Mouse (Mus musculus): ENCODE results near the gene Map4k2. TPM values are rescaled to one million over a fixed set of nuclear protein-coding genes. Genes with fewer than 3 reads are reported as not detected.

Gene Map4k2
- polyA plus RNA-seq, 1 experiment: 10.7 TPM

- Histone ChIP-seq H3K4me1 (ENCODE audit: control insufficient read depth, insufficient read depth, low read length) (peaks cover 11% of the 10 kb centered on the region), H3K4me3 (ENCODE audit: low read depth, low read length) (no peak overlapping the region), H3K9me3 (replicated peaks; ENCODE audit: control insufficient read depth, insufficient read depth, low read length, poor library complexity, severe bottlenecking) (no peaks in the 10 kb centered on the region), H3K9ac (ENCODE audit: low read depth, poor library complexity, severe bottlenecking) (no peak overlapping the region), H3K27ac (ENCODE audit: insufficient read depth, low read length) (no peak overlapping the region), H3K27me3 (ENCODE audit: control insufficient read depth, insufficient read depth, low read length, poor library complexity, severe bottlenecking) (no peaks in the 10 kb centered on the region), H3K36me3 (ENCODE audit: control insufficient read depth, insufficient read depth, low read length, poor library complexity, severe bottlenecking) (peaks cover 19% of the 10 kb centered on the region)
- TF ChIP-seq EP300 (IDR thresholded peaks at IDR 0.05; ENCODE audit: insufficient read depth, low read depth, low read length) (no peak), POLR2A (IDR thresholded peaks at IDR 0.05; ENCODE audit: insufficient read depth, low read length) (no peak), CTCF (IDR thresholded peaks at IDR 0.05; ENCODE audit: low read depth, low read length) (no peak)
These were observed 41.9 kb upstream of the Map4k2 start for GRCm38 (mm10) chr19:6299003-6299402.

DNA sequence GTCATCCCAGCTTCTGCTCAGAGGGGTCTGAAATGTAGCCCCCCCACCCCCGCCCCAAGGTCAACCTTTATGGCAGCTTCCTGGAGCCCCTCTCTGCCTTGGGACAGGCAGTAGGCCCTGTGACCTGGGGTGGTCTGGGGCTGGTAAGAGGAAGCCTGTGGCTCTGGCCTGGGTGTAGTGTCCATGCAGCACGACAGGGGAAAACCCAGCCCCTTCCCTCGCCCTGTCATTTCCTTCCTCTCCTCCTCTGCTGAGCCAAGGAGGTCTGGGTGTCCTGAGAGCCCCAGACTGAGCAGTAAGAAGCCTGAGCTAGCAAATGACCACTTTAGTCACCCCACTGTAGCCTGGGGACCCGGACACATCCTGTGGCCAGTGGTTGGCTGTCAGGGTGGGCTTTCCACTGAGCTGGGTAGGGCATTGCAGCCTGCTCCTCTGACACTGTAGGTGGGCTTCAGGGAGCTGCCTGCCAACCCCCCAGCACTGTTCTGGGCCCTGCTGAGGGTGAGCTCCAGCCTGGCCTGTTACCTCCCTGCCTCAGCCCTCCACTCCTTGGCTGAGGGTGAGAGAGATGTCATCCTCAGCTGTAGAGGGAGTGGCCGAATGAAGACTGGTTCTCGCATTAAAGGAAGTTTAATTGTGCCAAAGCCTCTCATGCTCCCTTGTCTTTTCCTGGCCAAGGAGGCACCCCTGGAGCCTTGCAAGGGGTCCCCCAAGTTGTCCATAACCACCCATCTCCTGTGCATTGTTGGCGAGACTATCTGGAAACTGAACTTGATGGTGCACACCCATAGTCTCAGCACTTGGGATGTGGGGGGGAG is 41.3 kb upstream of the Map4k2 start:
- no peak overlapping the region for H3K4me3 ChIP-seq (ENCODE audit: low read depth, low read length)
- H3K27ac ChIP-seq (ENCODE audit: insufficient read depth, low read length): 0 out of 2 replicates have a peak overlapping the region, but pooled peaks have one; percentile 13
- H3K4me1 ChIP-seq (ENCODE audit: control insufficient read depth, insufficient read depth, low read length): peaks cover 11% of the 10 kb centered on the region
- no peaks in the 10 kb centered on the region for H3K9me3 ChIP-seq (replicated peaks; ENCODE audit: control insufficient read depth, insufficient read depth, low read length, poor library complexity, severe bottlenecking)
- TF ChIP-seq POLR2A (IDR thresholded peaks at IDR 0.05; ENCODE audit: insufficient read depth, low read length) (no peak), CTCF (IDR thresholded peaks at IDR 0.05; ENCODE audit: low read depth, low read length) (no peak), EP300 (IDR thresholded peaks at IDR 0.05; ENCODE audit: insufficient read depth, low read depth, low read length) (no peak)
- no peaks in the 10 kb centered on the region for H3K27me3 ChIP-seq (ENCODE audit: control insufficient read depth, insufficient read depth, low read length, poor library complexity, severe bottlenecking)
- peaks cover 19% of the 10 kb centered on the region for H3K36me3 ChIP-seq (ENCODE audit: control insufficient read depth, insufficient read depth, low read length, poor library complexity, severe bottlenecking)
- no peak overlapping the region for H3K9ac ChIP-seq (ENCODE audit: low read depth, poor library complexity, severe bottlenecking)

DNA sequence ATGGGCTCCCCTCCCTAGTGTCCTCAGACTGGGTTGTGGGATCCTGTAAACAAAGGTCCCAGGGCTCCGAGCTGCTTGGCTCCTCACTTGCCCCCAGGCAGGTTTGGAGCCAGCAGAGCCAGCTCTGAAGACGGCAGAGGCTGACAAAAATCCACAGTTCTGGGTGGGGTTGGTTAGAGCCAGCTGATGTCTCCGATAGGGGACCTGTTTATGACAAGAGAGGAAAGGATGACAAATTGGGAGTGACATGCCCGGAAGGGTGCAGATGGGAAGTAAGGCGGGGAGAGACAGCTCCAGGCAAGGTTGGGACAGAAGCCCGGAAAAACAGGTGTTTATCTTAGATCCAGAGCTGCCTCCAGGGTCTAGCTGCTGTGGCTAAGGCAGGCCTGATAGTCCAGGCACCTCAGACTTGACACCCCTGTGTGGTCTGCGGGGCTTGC is 40.5 kb upstream of the Map4k2 start:
- H3K9ac ChIP-seq (ENCODE audit: low read depth, poor library complexity, severe bottlenecking): no peak overlapping the region
- TF ChIP-seq EP300 (IDR thresholded peaks at IDR 0.05; ENCODE audit: insufficient read depth, low read depth, low read length): no peak; the same call in 1 of the 2 replicates
- TF ChIP-seq POLR2A (IDR thresholded peaks at IDR 0.05; ENCODE audit: insufficient read depth, low read length): no peak
- no peak for TF ChIP-seq CTCF (IDR thresholded peaks at IDR 0.05; ENCODE audit: low read depth, low read length)
- peaks cover 14% of the 10 kb centered on the region for H3K36me3 ChIP-seq (ENCODE audit: control insufficient read depth, insufficient read depth, low read length, poor library complexity, severe bottlenecking)
- H3K4me3 ChIP-seq (ENCODE audit: low read depth, low read length): no peak overlapping the region
- no peaks in the 10 kb centered on the region for H3K27me3 ChIP-seq (ENCODE audit: control insufficient read depth, insufficient read depth, low read length, poor library complexity, severe bottlenecking)
- no peaks in the 10 kb centered on the region for H3K9me3 ChIP-seq (replicated peaks; ENCODE audit: control insufficient read depth, insufficient read depth, low read length, poor library complexity, severe bottlenecking)
- peak overlapping the region; percentile 34; the same call in 1 of the 2 replicates for H3K27ac ChIP-seq (ENCODE audit: insufficient read depth, low read length)
- H3K4me1 ChIP-seq (ENCODE audit: control insufficient read depth, insufficient read depth, low read length): peaks cover 11% of the 10 kb centered on the region

DNA sequence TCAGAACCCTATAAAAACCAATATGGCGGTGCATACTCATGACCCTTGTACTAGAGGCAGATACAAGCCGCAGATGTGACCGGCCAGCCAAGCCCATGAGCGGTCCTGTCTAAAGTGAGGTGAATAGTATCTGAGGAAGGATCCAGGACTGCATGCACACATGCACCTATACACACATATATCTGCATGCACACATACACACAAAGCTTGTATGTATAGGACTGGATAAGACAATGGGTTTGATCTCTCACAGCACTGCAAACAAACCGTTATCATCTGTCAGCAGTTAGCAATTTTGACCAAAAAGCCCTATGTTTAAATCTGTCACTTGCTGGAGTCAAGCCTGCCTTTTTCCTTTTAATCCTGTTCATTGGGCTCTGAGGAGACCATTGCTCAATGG is 38.8 kb upstream of the Map4k2 start:
- TF ChIP-seq POLR2A (IDR thresholded peaks at IDR 0.05; ENCODE audit: insufficient read depth, low read length) (no peak), EP300 (IDR thresholded peaks at IDR 0.05; ENCODE audit: insufficient read depth, low read depth, low read length) (no peak), CTCF (IDR thresholded peaks at IDR 0.05; ENCODE audit: low read depth, low read length) (no peak)
- Histone ChIP-seq H3K9me3 (replicated peaks; ENCODE audit: control insufficient read depth, insufficient read depth, low read length, poor library complexity, severe bottlenecking) (no peaks in the 10 kb centered on the region), H3K36me3 (ENCODE audit: control insufficient read depth, insufficient read depth, low read length, poor library complexity, severe bottlenecking) (peaks cover 8% of the 10 kb centered on the region; the same call in 1 of the 2 replicates), H3K9ac (ENCODE audit: low read depth, poor library complexity, severe bottlenecking) (no peak overlapping the region), H3K4me1 (ENCODE audit: control insufficient read depth, insufficient read depth, low read length) (peaks cover 11% of the 10 kb centered on the region), H3K4me3 (ENCODE audit: low read depth, low read length) (no peak overlapping the region), H3K27me3 (ENCODE audit: control insufficient read depth, insufficient read depth, low read length, poor library complexity, severe bottlenecking) (no peaks in the 10 kb centered on the region), H3K27ac (ENCODE audit: insufficient read depth, low read length) (peak overlapping the region; percentile 10; the same call in 1 of the 2 replicates)

GRCm38 (mm10) chr19:6302522-6302921 is 38.4 kb upstream of the Map4k2 start:
- peaks cover 8% of the 10 kb centered on the region for H3K4me1 ChIP-seq (ENCODE audit: control insufficient read depth, insufficient read depth, low read length)
- TF ChIP-seq POLR2A (IDR thresholded peaks at IDR 0.05; ENCODE audit: insufficient read depth, low read length): no peak
- TF ChIP-seq EP300 (IDR thresholded peaks at IDR 0.05; ENCODE audit: insufficient read depth, low read depth, low read length): peak; percentile 68
- TF ChIP-seq CTCF (IDR thresholded peaks at IDR 0.05; ENCODE audit: low read depth, low read length): no peak
- H3K9ac ChIP-seq (ENCODE audit: low read depth, poor library complexity, severe bottlenecking): peak overlapping the region; percentile 40
- no peaks in the 10 kb centered on the region for H3K27me3 ChIP-seq (ENCODE audit: control insufficient read depth, insufficient read depth, low read length, poor library complexity, severe bottlenecking)
- no peaks in the 10 kb centered on the region for H3K9me3 ChIP-seq (replicated peaks; ENCODE audit: control insufficient read depth, insufficient read depth, low read length, poor library complexity, severe bottlenecking)
- peak overlapping the region; percentile 31; the same call in 1 of the 2 replicates for H3K27ac ChIP-seq (ENCODE audit: insufficient read depth, low read length)
- peaks cover 8% of the 10 kb centered on the region; the same call in 1 of the 2 replicates for H3K36me3 ChIP-seq (ENCODE audit: control insufficient read depth, insufficient read depth, low read length, poor library complexity, severe bottlenecking)
- H3K4me3 ChIP-seq (ENCODE audit: low read depth, low read length): no peak overlapping the region

DNA sequence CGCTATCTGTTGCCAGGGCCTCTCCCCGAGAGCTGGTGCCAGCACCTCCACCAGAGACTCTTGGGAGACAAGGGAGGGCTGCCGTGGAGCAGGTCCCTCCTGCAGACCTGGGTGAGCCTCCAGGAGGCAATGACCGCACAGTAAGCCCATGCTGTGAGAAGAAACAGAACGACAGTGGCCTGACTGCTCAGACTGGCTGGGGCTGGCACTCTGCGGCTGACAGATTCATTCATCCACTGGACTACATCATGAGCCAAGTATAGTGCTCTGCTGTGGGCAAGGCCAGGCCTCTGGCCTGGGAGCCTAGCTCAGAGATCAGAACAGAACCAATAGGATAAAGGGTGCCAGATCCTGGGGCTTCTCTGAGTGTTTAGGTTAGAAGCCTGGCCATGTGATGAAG is 37.1 kb upstream of the Map4k2 start:
- Histone ChIP-seq H3K27ac (ENCODE audit: insufficient read depth, low read length) (no peak overlapping the region), H3K36me3 (ENCODE audit: control insufficient read depth, insufficient read depth, low read length, poor library complexity, severe bottlenecking) (peaks cover 2% of the 10 kb centered on the region; the same call in 1 of the 2 replicates), H3K4me1 (ENCODE audit: control insufficient read depth, insufficient read depth, low read length) (peaks cover 8% of the 10 kb centered on the region), H3K9me3 (replicated peaks; ENCODE audit: control insufficient read depth, insufficient read depth, low read length, poor library complexity, severe bottlenecking) (no peaks in the 10 kb centered on the region), H3K27me3 (ENCODE audit: control insufficient read depth, insufficient read depth, low read length, poor library complexity, severe bottlenecking) (no peaks in the 10 kb centered on the region), H3K9ac (ENCODE audit: low read depth, poor library complexity, severe bottlenecking) (no peak overlapping the region), H3K4me3 (ENCODE audit: low read depth, low read length) (no peak overlapping the region)
- TF ChIP-seq CTCF (IDR thresholded peaks at IDR 0.05; ENCODE audit: low read depth, low read length) (no peak), POLR2A (IDR thresholded peaks at IDR 0.05; ENCODE audit: insufficient read depth, low read length) (no peak), EP300 (IDR thresholded peaks at IDR 0.05; ENCODE audit: insufficient read depth, low read depth, low read length) (no peak)

All from ES-Bruce4 (cell line).